Mouse (Mus musculus) heart, embryonic 16.5 days (tissue): Measurements from ENCODE around the gene Cntnap5b. TPM values are rescaled to one million over a fixed set of nuclear protein-coding genes. Genes with fewer than 3 reads are reported as not detected.

Source experiments
- ATAC-seq: fragments of 200-750 bp; cut with Nextera tagmentation; replicated peaks from 2 replicates; pipeline ENCODE4 v1.8.0; 2017; ENCODE audit warnings: moderate number of reproducible peaks; ENCODE audit not compliant: insufficient read depth, low FRiP score; ENCODE audit errors: extremely low read depth
- H3K27ac ChIP-seq: fragments of 300-500 bp; sonication (generic); 2 replicates; pipeline ENCODE4 v1.5.1; 2014; ENCODE audit warnings: mild to moderate bottlenecking, low read length, control low read depth, moderate library complexity
- H3K27me3 ChIP-seq: fragments of 300-500 bp; sonication (generic); 2 replicates; pipeline ENCODE4 v1.6.1; 2014; ENCODE audit warnings: low read length, mixed read lengths; ENCODE audit not compliant: control insufficient read depth, insufficient read depth
- H3K36me3 ChIP-seq: fragments of 300-500 bp; sonication (generic); 2 replicates; pipeline ENCODE4 v1.6.1; 2014; ENCODE audit not compliant: control insufficient read depth, insufficient read depth
- H3K4me1 ChIP-seq: fragments of 300-500 bp; sonication (generic); 2 replicates; pipeline ENCODE4 v1.6.1; 2014; ENCODE audit warnings: low read length, mixed read lengths; ENCODE audit not compliant: control insufficient read depth, insufficient read depth
- H3K4me2 ChIP-seq: fragments of 300-500 bp; sonication (generic); 2 replicates; pipeline ENCODE4 v1.6.1; 2014; ENCODE audit warnings: low read depth, mild to moderate bottlenecking, control low read depth, low read length
- H3K4me3 ChIP-seq: fragments of 300-500 bp; sonication (generic); 2 replicates; pipeline ENCODE4 v1.5.1; 2014; ENCODE audit warnings: mild to moderate bottlenecking, control low read depth, low read length
- H3K9ac ChIP-seq: fragments of 300-500 bp; sonication (generic); 2 replicates; pipeline ENCODE4 v1.6.1; 2014; ENCODE audit warnings: low read length, control low read depth
- H3K9me3 ChIP-seq: fragments of 300-500 bp; sonication (generic); replicated peaks from 2 replicates; pipeline ENCODE4 v1.6.1; 2016; ENCODE audit warnings: low read length; ENCODE audit not compliant: control insufficient read depth
- WGBS: fragments of 180-500 bp; shearing (Covaris S2); extraction: QIAGEN DNeasy Blood & Tissue Kit; methylation state at CpG from one replicate; pipeline ENCODE4 v1.1.7; 2014; 5-methylcytosine and 5-hydroxymethylcytosine counted together
- polyA plus RNA-seq: library from polyadenylated mRNA; unstranded; fragments of >200 nt; fragmentation: Nextera tagmentation; extraction: Ambion mirVana; gene quantifications from 2 replicates; pipeline ENCODE4 v1.2.1, GENCODE M21; 2015

Cntnap5b gene
- polyA plus RNA-seq, 1 experiment from 2014 or later = not detected

DNA sequence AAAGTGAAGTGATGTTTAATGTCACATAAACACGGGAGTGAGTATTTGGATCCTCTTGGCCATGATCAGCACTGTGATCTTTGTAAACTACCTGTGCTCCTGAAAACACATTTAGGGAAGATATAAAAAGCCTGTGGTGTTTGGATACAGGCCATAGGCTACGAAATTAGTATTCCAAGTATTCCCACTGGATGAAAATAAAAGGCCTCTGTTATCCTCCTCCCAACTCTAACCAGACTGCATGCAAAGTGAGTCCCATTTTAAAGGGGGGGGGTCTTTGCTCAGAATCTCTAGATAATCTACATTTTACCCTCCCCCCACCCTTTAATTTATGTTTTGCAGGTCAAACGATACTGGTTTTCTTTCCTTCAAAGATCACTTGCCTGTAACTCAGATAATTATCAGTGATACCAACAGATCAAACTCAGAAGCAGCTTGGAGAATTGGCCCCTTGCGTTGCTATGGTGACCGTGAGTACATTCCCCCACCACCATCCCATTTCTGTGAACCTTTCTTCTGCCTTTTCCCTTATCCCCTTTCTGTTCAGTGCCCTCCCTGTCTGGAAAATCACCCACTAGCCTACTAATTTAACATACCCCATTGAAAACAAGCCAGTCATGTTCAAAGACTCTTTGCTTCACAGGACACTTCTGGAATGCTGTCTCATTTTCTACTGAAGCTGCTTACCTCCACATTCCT, 597.0 kb downstream of the Cntnap5b start:
- ATAC-seq = no peak
- WGBS = 71% methylated on average over 5 of the region's 5 CpGs
- H3K27ac ChIP-seq = no peak overlapping the region
- no peak overlapping the region for H3K9ac ChIP-seq
- no peak overlapping the region for H3K4me2 ChIP-seq
- H3K4me3 ChIP-seq = no peak overlapping the region
- H3K27me3 ChIP-seq = no peaks in the 10 kb centered on the region
- no peaks in the 10 kb centered on the region for H3K4me1 ChIP-seq
- H3K36me3 ChIP-seq = no peaks in the 10 kb centered on the region
- no peaks in the 10 kb centered on the region for H3K9me3 ChIP-seq

DNA sequence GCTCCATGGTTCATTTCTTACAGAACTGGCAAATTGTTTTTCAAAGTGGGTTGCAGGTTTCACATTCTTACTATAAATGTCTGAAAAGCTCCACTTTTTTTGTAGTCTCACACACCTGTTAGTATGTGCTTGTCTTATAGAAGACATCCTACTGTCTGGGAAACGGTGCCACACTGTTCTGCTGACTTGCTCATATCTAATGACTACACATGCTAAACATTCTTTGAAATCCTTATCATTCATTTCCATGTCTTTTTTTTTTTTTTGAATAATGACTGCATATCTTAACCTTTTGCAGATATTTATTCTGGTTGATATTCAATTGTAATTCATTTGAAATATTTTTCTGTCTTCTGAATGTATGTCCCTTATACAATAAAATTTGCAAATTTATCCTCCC, 613.7 kb downstream of the Cntnap5b start:
- no peaks in the 10 kb centered on the region for H3K27me3 ChIP-seq
- H3K4me3 ChIP-seq = no peak overlapping the region
- H3K9ac ChIP-seq = no peak overlapping the region
- no peaks in the 10 kb centered on the region for H3K36me3 ChIP-seq
- ATAC-seq = no peak
- H3K4me2 ChIP-seq = no peak overlapping the region
- H3K9me3 ChIP-seq = no peaks in the 10 kb centered on the region
- no peak overlapping the region for H3K27ac ChIP-seq
- WGBS = 67% methylated on average over 1 of the region's 1 CpGs
- H3K4me1 ChIP-seq = no peaks in the 10 kb centered on the region

DNA sequence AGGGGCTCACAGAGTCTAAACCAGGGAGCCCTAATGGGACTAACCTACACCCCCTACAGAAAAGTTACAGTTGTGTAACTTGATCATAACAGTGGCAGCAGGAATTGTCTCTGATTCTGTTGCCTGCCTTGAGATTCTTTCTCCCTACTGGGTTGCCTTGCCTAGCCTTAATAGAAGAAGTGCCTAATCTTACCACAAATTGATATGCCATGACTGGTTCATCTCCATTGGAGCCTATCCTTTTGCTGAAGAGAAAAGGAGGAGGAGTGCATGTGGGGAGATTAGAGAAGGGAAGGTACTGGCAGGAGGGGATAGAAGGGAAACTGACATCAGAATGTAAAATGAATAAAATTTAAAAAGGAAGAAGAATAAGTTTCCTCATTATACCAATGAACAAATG, 621.5 kb downstream of the Cntnap5b start:
- ATAC-seq = no peak
- Histone ChIP-seq H3K27me3 (no peaks in the 10 kb centered on the region), H3K4me1 (no peaks in the 10 kb centered on the region), H3K27ac (no peak overlapping the region), H3K4me2 (no peak overlapping the region), H3K36me3 (no peaks in the 10 kb centered on the region), H3K9me3 (no peaks in the 10 kb centered on the region), H3K4me3 (no peak overlapping the region), H3K9ac (no peak overlapping the region)

DNA sequence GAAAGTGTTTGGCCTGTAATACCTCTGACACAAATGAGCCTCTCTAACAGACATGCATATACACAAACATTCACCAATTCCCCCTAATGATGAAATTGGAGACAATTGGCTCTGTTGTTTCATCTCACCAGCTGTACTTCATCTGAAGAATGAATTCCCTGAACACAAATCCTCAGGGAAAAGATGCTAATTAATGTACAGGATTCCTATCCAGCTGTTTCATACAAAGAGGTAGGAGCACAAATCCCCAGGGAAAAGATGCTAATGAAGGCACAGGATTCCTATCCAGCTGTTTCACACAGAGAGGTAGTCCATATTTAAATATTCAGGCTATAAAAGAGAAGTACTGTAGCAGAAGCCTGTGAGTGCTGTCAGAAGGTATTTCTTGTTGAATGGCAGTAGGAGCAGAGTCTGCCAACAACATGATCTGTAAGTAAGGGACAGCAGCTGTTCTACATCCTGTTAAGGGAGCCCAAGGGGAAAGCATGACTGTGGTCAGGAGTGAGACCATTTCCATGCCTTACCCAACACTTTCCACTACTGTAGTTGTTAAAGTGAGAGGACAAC, 644.2 kb downstream of the Cntnap5b start:
- Histone ChIP-seq H3K27me3 (no peaks in the 10 kb centered on the region), H3K4me3 (no peak overlapping the region), H3K9me3 (no peaks in the 10 kb centered on the region), H3K9ac (no peak overlapping the region), H3K4me1 (no peaks in the 10 kb centered on the region), H3K4me2 (no peak overlapping the region), H3K36me3 (no peaks in the 10 kb centered on the region), H3K27ac (no peak overlapping the region)
- peak; percentile 55 for ATAC-seq

DNA sequence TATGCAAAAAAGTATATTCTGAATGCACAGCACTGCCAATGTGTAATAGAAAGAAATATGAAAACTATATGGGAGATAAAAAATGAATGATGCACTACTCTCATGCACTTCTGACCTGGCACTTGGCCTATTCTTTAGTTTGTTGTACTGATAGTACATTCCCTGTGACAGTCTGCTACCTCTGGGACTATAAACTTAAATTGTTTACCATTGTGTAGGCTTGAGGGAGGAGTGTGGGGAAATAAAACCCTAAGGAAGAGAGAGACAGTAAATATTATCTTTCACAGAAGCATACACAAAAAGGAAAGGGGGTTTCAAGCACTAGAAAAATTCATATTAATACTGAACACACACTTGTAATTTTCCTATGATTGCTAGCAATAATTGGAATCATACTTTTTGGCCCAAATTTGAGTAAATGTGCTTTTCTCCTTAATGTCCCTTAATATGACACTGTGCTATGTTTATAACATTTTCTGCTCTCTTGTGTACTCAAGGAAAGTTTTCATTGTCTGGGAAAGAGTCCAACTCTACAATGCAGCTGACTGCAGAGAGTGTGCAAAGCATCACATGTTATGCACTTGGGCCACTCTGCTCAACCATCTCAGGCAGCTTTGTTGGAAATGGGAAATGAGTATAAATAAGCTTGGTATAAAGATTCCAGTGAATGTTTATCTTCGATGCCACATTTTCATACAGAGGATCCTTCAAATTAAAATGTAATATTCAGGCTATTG, 657.6 kb downstream of the Cntnap5b start:
- Histone ChIP-seq H3K36me3 (no peaks in the 10 kb centered on the region), H3K27me3 (no peaks in the 10 kb centered on the region), H3K9me3 (no peaks in the 10 kb centered on the region), H3K27ac (no peak overlapping the region), H3K4me3 (no peak overlapping the region), H3K9ac (no peak overlapping the region), H3K4me2 (no peak overlapping the region), H3K4me1 (no peaks in the 10 kb centered on the region)
- ATAC-seq = no peak
- WGBS = 70% methylated on average over 1 of the region's 1 CpGs

DNA sequence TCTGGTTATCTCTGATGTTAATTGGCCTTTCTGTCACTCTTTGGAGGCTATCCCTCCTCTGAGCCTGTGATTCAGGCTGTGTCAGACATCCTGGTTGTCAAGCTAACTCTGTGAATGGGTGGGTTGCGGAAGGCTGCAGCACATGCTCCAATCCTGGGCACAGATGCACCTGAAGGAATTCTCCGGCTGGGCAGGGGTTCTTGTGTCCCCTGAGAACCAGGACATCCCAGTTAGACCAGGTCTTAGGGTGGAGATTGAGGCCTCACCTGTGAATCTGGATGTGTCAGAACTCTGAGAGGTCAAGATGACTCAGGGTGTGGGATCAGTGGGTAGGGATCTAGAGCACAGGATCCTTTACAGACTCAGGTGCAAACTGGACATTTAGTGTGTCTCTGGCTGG, 691.3 kb downstream of the Cntnap5b start:
- WGBS = 85% methylated on average over 2 of the region's 2 CpGs
- Histone ChIP-seq H3K9ac (no peak overlapping the region), H3K4me2 (no peak overlapping the region), H3K36me3 (no peaks in the 10 kb centered on the region), H3K4me1 (no peaks in the 10 kb centered on the region), H3K27me3 (no peaks in the 10 kb centered on the region), H3K27ac (no peak overlapping the region), H3K9me3 (0 out of 2 replicates have a peak, but pooled peaks cover 2% of the 10 kb centered on the region), H3K4me3 (no peak overlapping the region)
- no peak for ATAC-seq

DNA sequence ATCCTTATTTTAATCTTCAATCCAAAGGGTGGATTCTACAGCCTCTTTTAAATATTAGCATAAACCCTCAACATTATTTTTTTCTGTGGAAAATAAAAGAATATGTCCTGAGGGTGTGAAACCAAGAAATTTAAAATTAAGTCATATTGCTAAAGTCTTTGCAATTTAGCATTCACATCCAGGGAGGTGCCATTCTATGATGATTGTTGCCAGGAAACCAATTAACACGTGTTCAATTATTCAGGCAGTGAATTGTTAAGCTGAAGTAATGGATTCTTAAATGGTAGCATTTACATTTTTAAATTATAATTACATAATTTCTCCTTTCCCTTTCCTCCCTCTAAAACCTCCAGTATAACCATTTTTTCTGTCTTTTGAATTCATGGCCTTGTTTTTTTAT, 692.7 kb downstream of the Cntnap5b start:
- H3K9ac ChIP-seq = no peak overlapping the region
- no peak overlapping the region for H3K4me2 ChIP-seq
- no peak overlapping the region for H3K27ac ChIP-seq
- no peaks in the 10 kb centered on the region for H3K27me3 ChIP-seq
- no peak for ATAC-seq
- WGBS = 63% methylated on average over 1 of the region's 1 CpGs
- H3K9me3 ChIP-seq = 0 out of 2 replicates have a peak, but pooled peaks cover 2% of the 10 kb centered on the region
- no peaks in the 10 kb centered on the region for H3K36me3 ChIP-seq
- H3K4me3 ChIP-seq = no peak overlapping the region
- H3K4me1 ChIP-seq = no peaks in the 10 kb centered on the region

DNA sequence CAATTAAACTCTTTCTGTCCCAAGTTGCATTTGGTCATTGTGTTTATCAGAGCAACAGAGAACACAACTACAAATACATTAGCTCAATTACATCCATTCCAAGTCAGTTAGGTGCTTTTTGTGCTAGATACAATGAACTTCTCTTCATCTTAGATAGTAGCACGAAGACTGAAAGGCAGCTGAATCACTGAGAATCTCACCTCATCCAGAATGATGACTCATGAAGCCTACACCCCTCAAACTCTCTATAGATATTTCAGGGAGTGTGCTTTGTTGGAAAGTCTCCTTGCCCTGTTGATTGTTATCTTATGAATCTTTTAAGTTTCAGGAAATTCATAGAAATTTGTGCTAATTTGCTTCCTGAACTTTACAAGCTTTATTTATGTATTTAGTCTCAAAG, 695.0 kb downstream of the Cntnap5b start:
- ATAC-seq = no peak
- WGBS = 65% methylated on average over 1 of the region's 1 CpGs
- Histone ChIP-seq H3K9me3 (0 out of 2 replicates have a peak, but pooled peaks cover 2% of the 10 kb centered on the region), H3K36me3 (no peaks in the 10 kb centered on the region), H3K9ac (no peak overlapping the region), H3K27ac (no peak overlapping the region), H3K4me3 (no peak overlapping the region), H3K27me3 (no peaks in the 10 kb centered on the region), H3K4me2 (no peak overlapping the region), H3K4me1 (no peaks in the 10 kb centered on the region)

DNA sequence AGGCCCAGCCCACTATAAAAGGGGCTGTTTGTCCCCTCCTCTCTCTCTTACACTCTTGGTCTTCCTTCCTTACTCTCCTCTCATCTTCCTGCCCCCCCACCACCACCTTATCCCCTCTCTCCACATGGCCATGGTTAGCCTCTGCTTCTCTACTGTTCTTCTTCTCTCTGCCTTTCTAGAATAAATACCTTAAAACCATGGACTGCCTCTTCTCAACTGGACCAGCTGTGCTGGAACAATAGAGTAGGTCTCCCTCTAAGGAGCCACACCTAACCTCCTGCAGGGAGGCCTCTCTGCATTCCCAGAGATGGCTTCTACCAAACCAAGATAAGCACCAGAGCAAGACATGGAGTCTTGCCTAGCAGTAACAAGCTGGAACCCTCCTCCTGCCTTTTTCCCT, 737.3 kb downstream of the Cntnap5b start:
- no peak overlapping the region for H3K9ac ChIP-seq
- ATAC-seq = no peak
- H3K27me3 ChIP-seq = no peaks in the 10 kb centered on the region
- H3K9me3 ChIP-seq = no peaks in the 10 kb centered on the region
- no peak overlapping the region for H3K4me2 ChIP-seq
- no peak overlapping the region for H3K27ac ChIP-seq
- H3K36me3 ChIP-seq = no peaks in the 10 kb centered on the region
- H3K4me1 ChIP-seq = no peaks in the 10 kb centered on the region
- H3K4me3 ChIP-seq = no peak overlapping the region
